Comparison of ENCODE assay signal across 15 mouse cellular contexts in genomic region chr7:131187047-131187446, GRCm38 (mm10). TPM values are rescaled to one million over a fixed set of nuclear protein-coding genes. Genes with fewer than 3 reads are reported as not detected.
DNase-seq lines count a peak whose midpoint lies in the region; ATAC-seq lines count a peak whose summit lies in the region.
"Had no signal": no experiment of that assay in that cellular context is flagged by ENCODE, and none has a peak within 500 bp of the region (broad histone marks: within the 10 kb centered on the region; RNA-seq: fewer than 3 reads in every experiment).

No protein-coding gene starts in this region.

- peak; percentile 70 to 71 for DNase-seq in right cerebral cortex, adult 2 months (ENCODE audit: low spot score in 2 of 2)
- no peak for DNase-seq in right cerebral cortex, postnatal 4 days
- peak; percentile 58 to 68 for DNase-seq in frontal cortex, postnatal 36 days (ENCODE audit: low spot score in 2 of 2)
- DNase-seq in left cerebral cortex, postnatal 36 days (ENCODE audit: low spot score in 2 of 2): peak; percentile 60 to 72
- DNase-seq in yolk sac, embryonic 10.5 days (ENCODE audit: low spot score): no peak
- no peak for DNase-seq in ovary, postnatal 10 days (ENCODE audit: low spot score)
- DNase-seq: cerebellum, postnatal 14 days; heart, adult 2 months; heart, postnatal 4 days; kidney, postnatal 4 days; spleen, adult 18-20 months had no signal

- no peak for ATAC-seq in megakaryocyte progenitor cell, adult 5-6 weeks (replicated peaks; ENCODE audit: poor library complexity)
- ATAC-seq: activated CD4-positive, CD25-positive, alpha-beta regulatory T cell, adult 4 months; forebrain, embryonic 14.5 days; intestine, embryonic 15.5 days had no signal

- intact Hi-C loops in left cerebral cortex, postnatal 36 days (cut with DNase I): loop anchor here (10.0 kb wide), 1 partner anchor 148 kb away; the partner anchor contains the start of gene Fam24a

RNA-seq across cellular contexts. Expression of gene 5430419D17Rik, which starts 12.8 kb away (rescaled TPM):
- total RNA-seq in left cerebral cortex, postnatal 36 days (2021): not detected
- total RNA-seq in megakaryocyte progenitor cell, adult 5-6 weeks (2015): not detected in 2 replicates
- not detected in 2 replicates for total RNA-seq in megakaryocyte progenitor cell, adult 5-6 weeks (2017)

RNA-seq across cellular contexts. Expression of gene 4933402N03Rik, which starts 40.9 kb away (rescaled TPM):
- total RNA-seq in left cerebral cortex, postnatal 36 days (2021): not detected
- not detected in 2 replicates for total RNA-seq in megakaryocyte progenitor cell, adult 5-6 weeks (2015)
- total RNA-seq in megakaryocyte progenitor cell, adult 5-6 weeks (2017): not detected in 2 replicates
- total RNA-seq: heart, adult 2 months; heart, postnatal 4 days had no signal

Comparison
In these comparisons a context has a peak if more than half of its experiments do, and no peak if none do; other contexts are left out.
1. DNase-seq: peak in right cerebral cortex, adult 2 months (2 of 2), frontal cortex, postnatal 36 days (2 of 2) and left cerebral cortex, postnatal 36 days (2 of 2); none in right cerebral cortex, postnatal 4 days (single experiment), yolk sac, embryonic 10.5 days (single experiment) and ovary, postnatal 10 days (single experiment).